In genomic region chr4:62617856-62618440, GRCm38 (mm10) we compare ENCODE assay signal across 14 mouse cellular contexts. TPM values are rescaled to one million over a fixed set of nuclear protein-coding genes. Genes with fewer than 3 reads are reported as not detected.
DNase-seq lines count a peak whose midpoint lies in the region; ATAC-seq and TF ChIP-seq lines count a peak whose summit lies in the region.
"Had no signal": no experiment of that assay in that cellular context is flagged by ENCODE, and none has a peak within 500 bp of the region (broad histone marks: within the 10 kb centered on the region; RNA-seq: fewer than 3 reads in every experiment).

No protein-coding gene starts in this region.

- intact Hi-C loops in heart, postnatal 10 days (cut with DNase I): loop anchor here (2.0 kb wide), 1 partner anchor 55 kb away; no protein-coding TSS in a partner anchor
- intact Hi-C loops in left cerebral cortex, adult 2 months (cut with DNase I): no loop called here

- 0 out of 2 replicates have a peak overlapping the region, but pooled peaks have one; percentile 0 for H3K9ac ChIP-seq in heart, embryonic 12.5 days
- no peak overlapping the region for H3K9ac ChIP-seq in lung, embryonic 15.5 days
- H3K9ac ChIP-seq: liver, embryonic 13.5 days had no signal

- no peaks in the 10 kb centered on the region for H3K9me3 ChIP-seq in heart, embryonic 12.5 days (replicated peaks)
- no peaks in the 10 kb centered on the region for H3K9me3 ChIP-seq in lung, embryonic 15.5 days
- no peaks in the 10 kb centered on the region for H3K9me3 ChIP-seq in embryonic facial prominence, embryonic 10.5 days
- H3K9me3 ChIP-seq: liver, embryonic 13.5 days; megakaryocyte, embryonic 14.5 days had no signal

- no peak for TF ChIP-seq CTCF in left cerebral cortex, adult 2 months (IDR thresholded peaks at IDR 0.05)

- H3K36me3 ChIP-seq in heart, embryonic 12.5 days: no peaks in the 10 kb centered on the region
- H3K36me3 ChIP-seq in lung, embryonic 15.5 days: no peaks in the 10 kb centered on the region
- no peaks in the 10 kb centered on the region for H3K36me3 ChIP-seq in embryonic facial prominence, embryonic 10.5 days (replicated peaks)
- H3K36me3 ChIP-seq: liver, embryonic 13.5 days had no signal

- H3K4me2 ChIP-seq in heart, embryonic 12.5 days: no peak overlapping the region
- H3K4me2 ChIP-seq in lung, embryonic 15.5 days: no peak overlapping the region
- H3K4me2 ChIP-seq: liver, embryonic 13.5 days had no signal

- H3K4me1 ChIP-seq in heart, embryonic 12.5 days (replicated peaks): peaks cover 42% of the 10 kb centered on the region
- H3K4me1 ChIP-seq in lung, embryonic 15.5 days: peaks cover 38% of the 10 kb centered on the region
- peaks cover 53% of the 10 kb centered on the region for H3K4me1 ChIP-seq in embryonic facial prominence, embryonic 10.5 days

- DNase-seq in heart, postnatal 10 days: no peak
- no peak for DNase-seq in lung, postnatal 14 days
- DNase-seq in embryonic facial prominence, embryonic 10.5 days (ENCODE audit: low spot score): no peak
- peak; percentile 32 for DNase-seq in heart, postnatal 4 days
- DNase-seq in liver: no peak
- no peak for DNase-seq in left cerebral cortex, adult 2 months (ENCODE audit: extremely low spot score in 1 of 2, low spot score in 2 of 2)
- DNase-seq: adrenal gland, adult 2 months; cerebellum, postnatal 36 days; liver, embryonic 13.5 days; retina, postnatal 1 day had no signal

- ATAC-seq in heart, embryonic 12.5 days (ENCODE audit: insufficient number of reproducible peaks, low FRiP score): no peak
- no peak for ATAC-seq in lung, embryonic 15.5 days (ENCODE audit: borderline replicate concordance, extremely low read depth, low FRiP score, low TSS enrichment)
- ATAC-seq: Patski had no signal

- peaks cover 67% of the 10 kb centered on the region for H3K27me3 ChIP-seq in heart, embryonic 12.5 days (replicated peaks)
- H3K27me3 ChIP-seq in lung, embryonic 15.5 days: no peaks in the 10 kb centered on the region
- no peaks in the 10 kb centered on the region for H3K27me3 ChIP-seq in embryonic facial prominence, embryonic 10.5 days (replicated peaks; ENCODE audit: low read depth, poor library complexity, severe bottlenecking)
- H3K27me3 ChIP-seq: liver, embryonic 13.5 days; Patski had no signal

- 41% methylated on average over 9 of the region's 9 CpGs for WGBS in heart, embryonic 12.5 days
- 51% methylated on average over 9 of the region's 9 CpGs for whole genome bisulfite sequencing in lung, embryonic 15.5 days
- 82% methylated on average over 9 of the region's 9 CpGs for WGBS in embryonic facial prominence, embryonic 10.5 days

- no peak overlapping the region for H3K27ac ChIP-seq in heart, embryonic 12.5 days (ENCODE audit: poor library complexity, severe bottlenecking)
- 0 out of 2 replicates have a peak overlapping the region, but pooled peaks have one; percentile 76 for H3K27ac ChIP-seq in lung, embryonic 15.5 days
- H3K27ac ChIP-seq in embryonic facial prominence, embryonic 10.5 days (replicated peaks): peak overlapping the region; percentile 73
- no peak overlapping the region for H3K27ac ChIP-seq in left cerebral cortex, adult 2 months
- H3K27ac ChIP-seq: liver, embryonic 13.5 days had no signal

- H3K4me3 ChIP-seq in heart, embryonic 12.5 days: no peak overlapping the region
- no peak overlapping the region for H3K4me3 ChIP-seq in lung, embryonic 15.5 days
- no peak overlapping the region for H3K4me3 ChIP-seq in embryonic facial prominence, embryonic 10.5 days
- no peak overlapping the region for H3K4me3 ChIP-seq in left cerebral cortex, adult 2 months
- H3K4me3 ChIP-seq: liver, embryonic 13.5 days; megakaryocyte, embryonic 14.5 days had no signal

RNA-seq across cellular contexts. Expression of gene Rgs3, which starts 58.3 kb away (rescaled TPM):
- 60.5 and 73.7 TPM in 2 replicates for polyA plus RNA-seq in heart, embryonic 12.5 days (2016; fragmentation: Nextera tagmentation; extraction: Ambion mirVana)
- 10 to 100 TPM; 51.1 to 60.0 TPM for total RNA-seq in heart, postnatal 10 days (2021)
- polyA plus RNA-seq in lung, embryonic 15.5 days (2015; fragmentation: Nextera tagmentation; extraction: Ambion mirVana): 52.8 and 53.5 TPM in 2 replicates
- polyA plus RNA-seq in embryonic facial prominence, embryonic 10.5 days (2016; fragmentation: Nextera tagmentation; extraction: Ambion mirVana): 35.4 and 35.5 TPM in 2 replicates
- total RNA-seq in heart, postnatal 4 days (2021): 10 to 100 TPM; 64.1 to 69.4 TPM
- total RNA-seq in left cerebral cortex, adult 2 months (2021): 10 to 100 TPM; 25.8 to 27.3 TPM

Comparison
In these comparisons a context has a peak if more than half of its experiments do, and no peak if none do; other contexts are left out.
1. H3K27ac ChIP-seq: peak in lung, embryonic 15.5 days (single experiment) and embryonic facial prominence, embryonic 10.5 days (single experiment); none in heart, embryonic 12.5 days (single experiment) and left cerebral cortex, adult 2 months (single experiment).